Mouse (Mus musculus) ES-Bruce4 (cell line): ENCODE measurements around the gene Pik3cd.
"Not testable (repeated sequence)": the region's sequence is repeated elsewhere in the genome, so short reads cannot be mapped to it uniquely, and the experiment has no call there.

Source experiments
- CTCF ChIP-seq: IDR thresholded peaks from one replicate; pipeline ENCODE4 v1.8.1; 2011; ENCODE audit warnings: low read depth, low read length
- EP300 ChIP-seq: IDR thresholded peaks from 2 replicates; pipeline ENCODE4 v1.6.1; 2011; ENCODE audit warnings: low read depth, low read length; ENCODE audit not compliant: insufficient read depth
- POLR2A ChIP-seq: IDR thresholded peaks from one replicate; pipeline ENCODE4 v1.8.1; 2011; ENCODE audit warnings: low read length; ENCODE audit not compliant: insufficient read depth

DNA sequence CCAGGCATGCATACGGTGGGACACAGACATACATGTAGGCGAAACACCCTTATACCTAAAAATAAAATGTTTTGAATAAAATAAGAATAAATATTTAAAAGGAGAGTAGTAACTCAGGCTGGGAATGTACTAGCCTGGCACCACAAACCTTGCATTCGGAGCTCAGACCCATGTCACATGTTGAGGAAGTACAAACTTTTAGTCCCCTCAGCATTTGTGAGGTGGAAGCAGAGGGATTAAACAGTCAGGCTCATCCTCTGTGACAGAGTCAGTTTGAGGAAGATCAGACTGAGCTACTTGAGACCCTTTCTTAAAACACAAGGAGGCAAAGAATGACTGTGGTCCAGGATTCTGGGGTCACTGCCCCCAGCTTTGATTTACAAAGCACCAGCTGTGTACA is 85.4 kb downstream of the Pik3cd start:
- not testable (repeated sequence) for TF ChIP-seq EP300, POLR2A, CTCF
